Mouse (Mus musculus): ENCODE results near the gene Ndufv1. TPM values are rescaled to one million over a fixed set of nuclear protein-coding genes. Genes with fewer than 3 reads are reported as not detected.
"Not testable (repeated sequence)": the region's sequence is repeated elsewhere in the genome, so short reads cannot be mapped to it uniquely, and the experiment has no call there.

Gene Ndufv1
- polyA plus RNA-seq, 1 experiment from 2014 or later, result 407 TPM

GRCm38 (mm10) chr19:3990804-3991203, 21.8 kb downstream of the Ndufv1 start:
- no peak for ATAC-seq (ENCODE audit: extremely low read depth, insufficient number of reproducible peaks, low FRiP score, low TSS enrichment)
- no peak overlapping the region for H3K4me2 ChIP-seq
- H3K9ac ChIP-seq, result no peak overlapping the region
- 44% methylated on average over 6 of the region's 6 CpGs for WGBS
- H3K9me3 ChIP-seq, result 0 out of 2 replicates have a peak, but pooled peaks cover 3% of the 10 kb centered on the region
- peaks cover 4% of the 10 kb centered on the region; the same call in 1 of the 2 replicates for H3K36me3 ChIP-seq
- H3K27ac ChIP-seq (replicated peaks), result no peak overlapping the region
- H3K4me1 ChIP-seq, result peaks cover 19% of the 10 kb centered on the region
- no peak overlapping the region for H3K4me3 ChIP-seq
- H3K27me3 ChIP-seq (replicated peaks), result no peaks in the 10 kb centered on the region; the same call in 1 of the 2 replicates

DNA sequence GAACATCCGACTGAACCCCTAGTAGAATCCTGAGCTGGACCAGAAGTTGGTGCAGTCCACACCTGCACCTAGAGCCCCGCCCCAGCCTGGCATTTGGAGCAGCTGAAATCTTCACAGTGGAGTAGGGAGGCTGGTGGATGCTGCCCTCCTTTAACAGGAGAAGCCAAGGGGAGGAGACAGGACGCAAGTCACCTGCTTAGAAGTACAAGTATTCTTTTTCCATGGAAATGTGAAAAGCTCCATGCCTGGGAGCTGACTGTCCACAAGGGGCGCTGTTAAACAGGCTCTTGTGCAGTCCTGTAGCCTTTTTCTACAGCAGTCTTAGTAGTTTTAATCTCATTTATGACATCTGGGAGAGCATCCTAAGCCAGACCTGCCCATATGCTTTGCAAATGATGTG, 23.9 kb downstream of the Ndufv1 start:
- no peak overlapping the region for H3K9ac ChIP-seq
- no peak overlapping the region for H3K4me2 ChIP-seq
- H3K27me3 ChIP-seq (replicated peaks), result no peaks in the 10 kb centered on the region; the same call in 1 of the 2 replicates
- peaks cover 4% of the 10 kb centered on the region; the same call in 1 of the 2 replicates for H3K36me3 ChIP-seq
- no peak for ATAC-seq (ENCODE audit: extremely low read depth, insufficient number of reproducible peaks, low FRiP score, low TSS enrichment)
- no peak overlapping the region for H3K27ac ChIP-seq (replicated peaks)
- 0 out of 2 replicates have a peak, but pooled peaks cover 3% of the 10 kb centered on the region for H3K9me3 ChIP-seq
- WGBS, result 87% methylated on average over 4 of the region's 4 CpGs
- no peak overlapping the region for H3K4me3 ChIP-seq
- peaks cover 31% of the 10 kb centered on the region for H3K4me1 ChIP-seq

DNA sequence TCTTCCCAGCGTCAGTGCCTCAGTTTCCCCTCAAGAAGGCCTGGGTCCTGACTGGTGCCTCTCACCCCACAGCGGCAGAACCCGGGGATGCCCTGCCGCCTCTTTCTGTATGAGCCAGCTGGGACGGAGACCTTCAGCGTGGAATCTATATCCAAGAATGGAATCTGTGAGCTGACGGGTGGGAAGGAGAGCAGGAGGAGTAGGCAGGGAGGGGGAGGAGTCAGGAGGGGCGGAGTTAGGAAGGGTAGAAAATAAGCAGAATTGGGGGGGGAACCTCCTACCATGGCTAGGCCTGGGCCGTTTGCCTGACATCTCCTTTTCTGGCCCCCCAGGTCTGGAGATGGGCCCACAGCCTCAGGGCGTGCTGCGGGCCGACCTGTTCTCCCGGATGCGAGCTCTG, 24.5 kb downstream of the Ndufv1 start:
- 0 out of 2 replicates have a peak, but pooled peaks cover 3% of the 10 kb centered on the region for H3K9me3 ChIP-seq
- WGBS, result 80% methylated on average over 14 of the region's 14 CpGs
- no peak overlapping the region for H3K9ac ChIP-seq
- ATAC-seq (ENCODE audit: extremely low read depth, insufficient number of reproducible peaks, low FRiP score, low TSS enrichment), result no peak
- no peaks in the 10 kb centered on the region for H3K27me3 ChIP-seq (replicated peaks)
- peaks cover 37% of the 10 kb centered on the region for H3K4me1 ChIP-seq
- no peak overlapping the region for H3K4me3 ChIP-seq
- no peak overlapping the region for H3K4me2 ChIP-seq
- H3K36me3 ChIP-seq, result peaks cover 4% of the 10 kb centered on the region; the same call in 1 of the 2 replicates
- no peak overlapping the region for H3K27ac ChIP-seq (replicated peaks)

DNA sequence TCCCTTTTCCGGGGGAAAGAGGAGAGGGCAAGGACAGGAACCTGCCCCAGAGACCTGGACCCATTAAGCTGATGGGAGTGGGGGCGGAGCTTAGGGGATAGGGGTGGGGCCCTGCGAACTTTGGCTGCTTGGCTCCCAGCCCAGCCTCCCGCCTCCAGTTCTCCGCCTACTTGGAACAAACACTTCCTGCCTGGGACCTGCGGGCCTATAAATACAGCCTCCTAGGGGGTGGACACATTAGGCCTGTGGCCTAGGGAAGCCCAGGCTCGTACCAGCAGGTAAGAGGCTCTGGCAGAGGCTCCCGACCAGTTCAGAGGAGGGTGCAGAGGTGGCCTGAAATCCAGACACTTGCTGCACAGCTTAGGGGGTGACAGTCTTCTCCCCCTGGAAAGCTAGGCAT, 26.3 kb downstream of the Ndufv1 start, which contains the start of gene Acy3:
Acy3 (plus strand) TSS at position 237 of the 400 bp plus-strand sequence.
- Histone ChIP-seq H3K9ac (peak within 1 kb of the TSS; percentile 74), H3K4me1 (peaks cover 40% of the 10 kb centered on the region), H3K4me3 (peak within 1 kb of the TSS; percentile 14; the same call in 1 of the 2 replicates), H3K27ac (replicated peaks) (peak within 1 kb of the TSS; percentile 60), H3K9me3 (0 out of 2 replicates have a peak, but pooled peaks cover 3% of the 10 kb centered on the region), H3K4me2 (peak within 1 kb of the TSS; percentile 53), H3K36me3 (peaks cover 4% of the 10 kb centered on the region; the same call in 1 of the 2 replicates), H3K27me3 (replicated peaks) (0 out of 2 replicates have a peak, but pooled peaks cover 1% of the 10 kb centered on the region)
- ATAC-seq (ENCODE audit: extremely low read depth, insufficient number of reproducible peaks, low FRiP score, low TSS enrichment), result peak; percentile 50; the same call in 1 of the 2 replicates
- 7% methylated on average over 8 of the region's 8 CpGs for WGBS

DNA sequence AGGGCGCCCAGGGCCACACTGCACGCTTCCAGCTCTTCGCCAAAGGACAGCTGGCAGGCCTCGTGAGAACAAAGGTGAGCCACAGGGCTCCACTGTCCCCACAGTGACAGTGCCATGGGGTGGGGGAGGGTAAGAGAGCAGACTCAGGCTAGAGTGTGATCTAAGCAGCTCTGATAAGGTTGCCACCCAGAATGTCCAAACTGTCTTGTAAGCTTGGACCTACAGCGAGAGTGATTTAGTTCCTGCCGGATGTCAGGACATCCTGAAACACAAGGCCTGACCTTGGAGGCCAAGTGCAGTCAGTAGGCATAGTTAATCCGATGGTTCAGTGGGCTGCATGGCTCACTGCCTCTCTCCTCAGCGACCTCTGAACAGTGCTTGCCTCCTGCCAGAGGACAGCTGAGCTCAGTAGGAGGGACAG, 27.3 kb downstream of the Ndufv1 start:
- 0 out of 2 replicates have a peak, but pooled peaks cover 3% of the 10 kb centered on the region for H3K9me3 ChIP-seq
- ATAC-seq (ENCODE audit: extremely low read depth, insufficient number of reproducible peaks, low FRiP score, low TSS enrichment), result 0 out of 2 replicates have a peak, but pooled peaks have one; percentile 8
- H3K4me1 ChIP-seq, result peaks cover 40% of the 10 kb centered on the region
- H3K4me3 ChIP-seq, result no peak overlapping the region
- peak overlapping the region; percentile 60 for H3K27ac ChIP-seq (replicated peaks)
- no peak overlapping the region for H3K4me2 ChIP-seq
- WGBS, result 26% methylated on average over 8 of the region's 8 CpGs
- peaks cover 4% of the 10 kb centered on the region; the same call in 1 of the 2 replicates for H3K36me3 ChIP-seq
- peak overlapping the region; percentile 3; the same call in 1 of the 2 replicates for H3K9ac ChIP-seq
- H3K27me3 ChIP-seq (replicated peaks), result peaks cover 7% of the 10 kb centered on the region; the same call in 1 of the 2 replicates

DNA sequence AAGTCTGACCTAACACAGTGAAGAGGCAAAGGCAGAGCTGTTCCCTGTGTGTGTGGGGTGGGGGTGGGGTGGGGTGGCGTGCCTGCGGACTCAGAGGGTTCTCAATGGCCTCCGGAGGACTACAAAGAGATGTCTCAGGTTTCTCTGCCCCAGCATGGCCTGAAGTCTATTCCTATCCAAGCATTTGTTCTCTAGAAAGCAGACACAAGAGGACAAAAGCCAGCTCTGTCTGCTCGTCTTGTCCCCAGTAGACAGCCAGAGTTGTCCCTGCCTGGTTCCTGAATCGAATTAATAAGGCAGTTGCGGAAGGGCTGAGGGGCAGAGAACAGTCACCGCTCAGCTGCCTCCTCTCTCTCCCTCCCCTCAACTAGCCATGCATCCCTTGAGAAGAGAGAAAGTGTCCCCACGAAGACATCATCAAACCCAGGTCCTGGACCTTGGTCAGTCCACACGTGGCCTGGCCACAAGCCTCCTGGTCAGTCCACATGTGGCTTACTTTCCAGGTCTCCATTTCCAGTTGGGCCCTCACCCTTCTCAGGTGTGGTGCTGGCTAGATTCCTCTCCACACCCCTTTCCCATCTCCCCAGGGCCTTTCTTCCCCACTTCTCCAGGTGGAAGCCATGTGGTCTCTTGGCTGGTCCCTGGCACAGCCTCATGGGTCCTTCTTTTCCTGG, 28.9 kb downstream of the Ndufv1 start:
- H3K36me3 ChIP-seq, result peaks cover 1% of the 10 kb centered on the region; the same call in 1 of the 2 replicates
- no peak overlapping the region for H3K4me2 ChIP-seq
- no peak overlapping the region for H3K4me3 ChIP-seq
- H3K4me1 ChIP-seq, result peaks cover 42% of the 10 kb centered on the region
- no peak overlapping the region for H3K9ac ChIP-seq
- H3K27ac ChIP-seq (replicated peaks), result no peak overlapping the region
- peaks cover 7% of the 10 kb centered on the region for H3K27me3 ChIP-seq (replicated peaks)
- WGBS, result 44% methylated on average over 9 of the region's 9 CpGs
- H3K9me3 ChIP-seq, result no peaks in the 10 kb centered on the region
- no peak for ATAC-seq (ENCODE audit: extremely low read depth, insufficient number of reproducible peaks, low FRiP score, low TSS enrichment)

DNA sequence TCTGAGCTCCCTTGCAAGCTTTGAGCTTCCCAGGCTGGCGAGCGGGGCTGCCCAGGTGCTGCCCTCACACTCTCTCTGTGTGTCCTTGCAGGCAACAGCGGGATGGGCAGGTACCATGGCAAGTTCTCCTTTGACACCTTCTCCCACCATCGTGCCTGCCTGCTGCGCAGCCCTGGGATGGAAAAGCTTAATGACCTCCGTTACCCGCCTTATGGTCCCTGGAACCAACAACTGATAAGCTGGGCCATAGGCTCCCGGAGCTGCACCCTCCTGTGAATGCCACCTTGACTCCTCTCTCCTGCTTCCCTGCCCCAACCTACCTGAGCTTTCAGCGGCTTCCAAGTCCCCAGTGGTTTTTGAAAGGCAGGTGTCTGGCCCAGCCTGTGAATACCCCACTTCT, 31.7 kb downstream of the Ndufv1 start:
- H3K4me1 ChIP-seq, result peaks cover 25% of the 10 kb centered on the region
- H3K9me3 ChIP-seq, result no peaks in the 10 kb centered on the region
- no peak overlapping the region for H3K9ac ChIP-seq
- H3K4me2 ChIP-seq, result no peak overlapping the region
- no peak for ATAC-seq (ENCODE audit: extremely low read depth, insufficient number of reproducible peaks, low FRiP score, low TSS enrichment)
- H3K27ac ChIP-seq (replicated peaks), result no peak overlapping the region
- no peaks in the 10 kb centered on the region for H3K36me3 ChIP-seq
- peaks cover 7% of the 10 kb centered on the region for H3K27me3 ChIP-seq (replicated peaks)
- WGBS, result 63% methylated on average over 9 of the region's 9 CpGs
- no peak overlapping the region for H3K4me3 ChIP-seq

- Histone ChIP-seq H3K9ac (no peak overlapping the region), H3K36me3 (no peaks in the 10 kb centered on the region), H3K4me2 (no peak overlapping the region), H3K27ac (replicated peaks) (no peak overlapping the region), H3K27me3 (replicated peaks) (peaks cover 11% of the 10 kb centered on the region), H3K4me1 (peaks cover 18% of the 10 kb centered on the region), H3K4me3 (no peak overlapping the region), H3K9me3 (no peaks in the 10 kb centered on the region)
- WGBS, result 12% methylated on average over 4 of the region's 4 CpGs
- no peak for ATAC-seq (ENCODE audit: extremely low read depth, insufficient number of reproducible peaks, low FRiP score, low TSS enrichment)
These were observed 32.3 kb downstream of the Ndufv1 start for GRCm38 (mm10) chr19:3980309-3980708.

DNA sequence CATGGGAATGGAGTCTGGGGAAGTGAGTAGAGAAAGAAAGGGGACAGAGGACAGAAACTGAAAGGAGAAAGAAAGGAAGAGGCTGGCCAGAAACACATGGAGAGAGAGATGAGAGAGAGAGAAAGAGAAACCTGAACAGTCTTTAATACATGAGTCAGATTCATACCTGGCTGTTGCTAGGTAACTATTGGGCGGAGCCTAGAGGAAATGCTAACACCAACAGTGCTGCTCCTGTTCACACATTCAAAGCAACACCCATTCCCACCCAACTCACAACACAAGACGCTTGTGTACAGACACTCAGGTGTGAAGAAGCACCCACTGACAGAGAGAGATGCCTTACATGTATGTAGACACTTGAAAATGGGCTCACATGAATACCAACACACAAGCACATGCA, 36.7 kb downstream of the Ndufv1 start:
- Histone ChIP-seq H3K4me1 (0 out of 2 replicates have a peak, but pooled peaks cover 2% of the 10 kb centered on the region), H3K9me3 (no peaks in the 10 kb centered on the region), H3K4me2 (no peak overlapping the region), H3K9ac (no peak overlapping the region), H3K27me3 (replicated peaks) (peaks cover 9% of the 10 kb centered on the region), H3K27ac (replicated peaks) (no peak overlapping the region), H3K4me3 (no peak overlapping the region), H3K36me3 (no peaks in the 10 kb centered on the region)
- no peak for ATAC-seq (ENCODE audit: extremely low read depth, insufficient number of reproducible peaks, low FRiP score, low TSS enrichment)
- 55% methylated on average over 2 of the region's 2 CpGs for WGBS

DNA sequence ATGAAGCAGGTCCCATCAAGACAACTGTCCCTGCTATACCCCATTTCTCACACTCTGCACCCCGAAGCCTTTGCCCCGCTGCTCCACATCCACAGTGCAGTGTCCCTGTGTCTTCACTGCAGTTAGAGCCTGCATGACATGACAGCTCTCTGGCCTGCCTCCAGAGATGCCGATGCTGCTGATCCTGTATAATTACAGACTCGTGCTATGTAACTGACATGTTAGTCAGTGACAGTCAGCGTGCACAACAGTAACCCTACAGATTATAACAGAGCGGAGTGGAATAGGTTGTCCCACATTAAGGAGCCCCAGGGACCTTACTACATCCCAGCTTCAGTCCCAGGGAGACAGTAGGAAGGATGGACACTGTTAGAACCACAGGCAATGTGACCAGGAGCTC, 38.0 kb downstream of the Ndufv1 start:
- WGBS, result 67% methylated on average over 6 of the region's 6 CpGs

GRCm38 (mm10) chr19:3972229-3972628, 40.4 kb downstream of the Ndufv1 start, which contains the start of gene Aldh3b2:
Aldh3b2 (plus strand) TSS chr19:3972328.
- Histone ChIP-seq H3K27me3 (replicated peaks) (peaks cover 25% of the 10 kb centered on the region), H3K4me3 (no peak within 1 kb of the TSS), H3K9ac (no peak within 1 kb of the TSS), H3K4me2 (no peak within 1 kb of the TSS), H3K4me1 (peaks cover 15% of the 10 kb centered on the region), H3K9me3 (no peaks in the 10 kb centered on the region), H3K27ac (replicated peaks) (no peak within 1 kb of the TSS), H3K36me3 (no peaks in the 10 kb centered on the region)
- WGBS, result 42% methylated on average over 9 of the region's 9 CpGs
- no peak for ATAC-seq (ENCODE audit: extremely low read depth, insufficient number of reproducible peaks, low FRiP score, low TSS enrichment)

More for the DNA sequence above, 38.0 kb downstream of the Ndufv1 start:
- not testable (repeated sequence) for H3K4me2 ChIP-seq; H3K27ac ChIP-seq (replicated peaks); H3K9me3 ChIP-seq; H3K4me3 ChIP-seq; H3K4me1 ChIP-seq; ATAC-seq (ENCODE audit: extremely low read depth, insufficient number of reproducible peaks, low FRiP score, low TSS enrichment); H3K9ac ChIP-seq; H3K36me3 ChIP-seq
- H3K27me3 ChIP-seq (replicated peaks), result peaks cover 17% of the 10 kb centered on the region

Data from heart, embryonic 13.5 days (tissue).